16 mouse cellular contexts compared by ENCODE assay signal in the genomic region with DNA sequence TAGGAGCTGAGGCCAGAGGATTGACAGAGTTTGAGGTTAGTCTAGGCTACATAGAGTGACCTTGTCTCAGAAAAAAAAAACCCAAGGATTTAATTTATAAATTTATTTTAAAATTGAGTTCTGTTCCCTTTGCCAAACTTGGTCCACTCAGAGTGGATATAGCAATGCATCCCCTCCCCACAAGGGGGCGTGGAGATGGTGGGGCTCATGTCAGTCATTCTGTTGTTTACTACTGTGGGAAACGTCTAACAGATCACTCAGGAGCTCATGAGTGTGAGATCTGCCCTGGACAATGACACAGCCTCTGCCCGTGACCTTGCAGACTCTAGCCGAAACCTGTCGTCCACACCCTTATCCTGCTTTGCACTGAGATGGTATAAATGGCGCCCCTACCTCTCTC. TPM values are rescaled to one million over a fixed set of nuclear protein-coding genes. Genes with fewer than 3 reads are reported as not detected.
A peak's percentile ranks its signal among the peaks of the same experiment; 100 is the strongest.
DNase-seq lines count a peak whose midpoint lies in the region; ATAC-seq lines count a peak whose summit lies in the region.
"Had no signal": no experiment of that assay in that cellular context is flagged by ENCODE, and none has a peak within 500 bp of the region (broad histone marks: within the 10 kb centered on the region; RNA-seq: fewer than 3 reads in every experiment).

No protein-coding gene starts in this region.

- no peak overlapping the region for H3K9ac ChIP-seq in kidney, embryonic 14.5 days (ENCODE audit: low read depth, low read length)
- no peak overlapping the region for H3K9ac ChIP-seq in midbrain, embryonic 11.5 days (ENCODE audit: low read length)
- H3K9ac ChIP-seq: embryonic facial prominence, embryonic 15.5 days; liver, embryonic 12.5 days had no signal

- H3K27ac ChIP-seq in kidney, embryonic 14.5 days (ENCODE audit: low read depth, low read length), result no peak overlapping the region
- no peak overlapping the region for H3K27ac ChIP-seq in midbrain, embryonic 11.5 days (ENCODE audit: low read depth, low read length)
- H3K27ac ChIP-seq: embryonic facial prominence, embryonic 15.5 days; liver, embryonic 12.5 days had no signal

- H3K27me3 ChIP-seq in kidney, embryonic 14.5 days (ENCODE audit: control insufficient read depth, insufficient read depth, low read length), result no peaks in the 10 kb centered on the region
- H3K27me3 ChIP-seq in midbrain, embryonic 11.5 days (ENCODE audit: control insufficient read depth, insufficient read depth, low read length), result no peaks in the 10 kb centered on the region
- H3K27me3 ChIP-seq: embryonic facial prominence, embryonic 15.5 days; liver, embryonic 12.5 days had no signal

- H3K4me2 ChIP-seq in kidney, embryonic 14.5 days (replicated peaks; ENCODE audit: low read depth, low read length), result no peak overlapping the region
- no peak overlapping the region for H3K4me2 ChIP-seq in midbrain, embryonic 11.5 days
- H3K4me2 ChIP-seq: embryonic facial prominence, embryonic 15.5 days; liver, embryonic 12.5 days had no signal

- no peak for ATAC-seq in kidney, embryonic 14.5 days (ENCODE audit: low FRiP score, low TSS enrichment)
- no peak for ATAC-seq in midbrain, embryonic 11.5 days (ENCODE audit: low FRiP score)
- ATAC-seq: forebrain, embryonic 16.5 days; liver, embryonic 12.5 days had no signal

- H3K9me3 ChIP-seq in kidney, embryonic 14.5 days (ENCODE audit: control insufficient read depth, low read length), result no peaks in the 10 kb centered on the region
- no peaks in the 10 kb centered on the region for H3K9me3 ChIP-seq in midbrain, embryonic 11.5 days (ENCODE audit: control insufficient read depth, low read length)
- H3K9me3 ChIP-seq: embryonic facial prominence, embryonic 15.5 days had no signal

- WGBS in kidney, embryonic 14.5 days, result 67% methylated on average over 6 of the region's 6 CpGs
- 70% methylated on average over 6 of the region's 6 CpGs for WGBS in midbrain, embryonic 11.5 days

- peak; percentile 8 for DNase-seq in adrenal gland, postnatal 14 days
- DNase-seq in adrenal gland, postnatal 4 days (ENCODE audit: low spot score in 2 of 2), result no peak
- peak; percentile 13 to 18 for DNase-seq in kidney, postnatal 4 days
- peak; percentile 3 for DNase-seq in urinary bladder, postnatal 14 days (ENCODE audit: low spot score)
- DNase-seq in urinary bladder, postnatal 36 days (ENCODE audit: low spot score in 2 of 2), result no peak
- no peak for DNase-seq in midbrain, embryonic 11.5 days (ENCODE audit: low spot score, missing footprints)
- no peak for DNase-seq in adipocyte (ENCODE audit: low spot score)
- DNase-seq: cerebellum, adult 9-11 months; kidney, adult 18-20 months had no signal

- H3K36me3 ChIP-seq in kidney, embryonic 14.5 days (ENCODE audit: control insufficient read depth, insufficient read depth, low read length), result no peaks in the 10 kb centered on the region
- no peaks in the 10 kb centered on the region for H3K36me3 ChIP-seq in midbrain, embryonic 11.5 days (ENCODE audit: control insufficient read depth, insufficient read depth, low read length)
- H3K36me3 ChIP-seq: embryonic facial prominence, embryonic 15.5 days; liver, embryonic 12.5 days had no signal

- H3K4me1 ChIP-seq in kidney, embryonic 14.5 days (ENCODE audit: control insufficient read depth, insufficient read depth, low read length), result no peaks in the 10 kb centered on the region
- H3K4me1 ChIP-seq in midbrain, embryonic 11.5 days (ENCODE audit: control insufficient read depth, insufficient read depth, low read length), result no peaks in the 10 kb centered on the region
- H3K4me1 ChIP-seq: embryonic facial prominence, embryonic 15.5 days; liver, embryonic 12.5 days had no signal

- no peak overlapping the region for H3K4me3 ChIP-seq in kidney, embryonic 14.5 days (ENCODE audit: low read length)
- H3K4me3 ChIP-seq in midbrain, embryonic 11.5 days (ENCODE audit: low read depth, low read length), result no peak overlapping the region
- H3K4me3 ChIP-seq: embryonic facial prominence, embryonic 15.5 days; liver, embryonic 12.5 days had no signal

RNA-seq across cellular contexts. Expression of gene Fbxw20, which starts 16.1 kb away (rescaled TPM):
- total RNA-seq in adrenal gland, postnatal 14 days (2021), result not detected in 2 replicates
- not detected for total RNA-seq in adrenal gland, postnatal 4 days (2021)
- polyA plus RNA-seq in kidney, embryonic 14.5 days (2014; fragmentation: Nextera tagmentation; extraction: Ambion mirVana), result not detected in 2 replicates
- not detected in 2 replicates for polyA plus RNA-seq in midbrain, embryonic 11.5 days (2014; fragmentation: Nextera tagmentation; extraction: Ambion mirVana)
- total RNA-seq: granulocyte monocyte progenitor cell, adult 5-6 weeks; heart, postnatal 10 days; left cerebral cortex, adult 18-20 months had no signal
- polyA plus RNA-seq: embryonic facial prominence, embryonic 15.5 days; forebrain, embryonic 16.5 days; liver, embryonic 12.5 days had no signal

RNA-seq across cellular contexts. Expression of gene Fbxw13, which starts 22.7 kb away (rescaled TPM):
- not detected in 2 replicates for total RNA-seq in adrenal gland, postnatal 14 days (2021)
- total RNA-seq in adrenal gland, postnatal 4 days (2021), result not detected
- not detected in 2 replicates for polyA plus RNA-seq in kidney, embryonic 14.5 days (2014; fragmentation: Nextera tagmentation; extraction: Ambion mirVana)
- polyA plus RNA-seq in midbrain, embryonic 11.5 days (2014; fragmentation: Nextera tagmentation; extraction: Ambion mirVana), result not detected in 2 replicates
- total RNA-seq: granulocyte monocyte progenitor cell, adult 5-6 weeks; heart, postnatal 10 days; left cerebral cortex, adult 18-20 months had no signal
- polyA plus RNA-seq: embryonic facial prominence, embryonic 15.5 days; liver, embryonic 12.5 days had no signal

RNA-seq across cellular contexts. Expression of gene Fbxw21, which starts 56.6 kb away (rescaled TPM):
- not detected in 2 replicates for total RNA-seq in adrenal gland, postnatal 14 days (2021)
- total RNA-seq in adrenal gland, postnatal 4 days (2021), result not detected
- not detected in 2 replicates for polyA plus RNA-seq in kidney, embryonic 14.5 days (2014; fragmentation: Nextera tagmentation; extraction: Ambion mirVana)
- not detected in 2 replicates for polyA plus RNA-seq in midbrain, embryonic 11.5 days (2014; fragmentation: Nextera tagmentation; extraction: Ambion mirVana)
- total RNA-seq: granulocyte monocyte progenitor cell, adult 5-6 weeks; heart, postnatal 10 days; left cerebral cortex, adult 18-20 months had no signal
- polyA plus RNA-seq: embryonic facial prominence, embryonic 15.5 days; forebrain, embryonic 16.5 days; liver, embryonic 12.5 days had no signal

Comparison
In these comparisons a context has a peak if more than half of its experiments do, and no peak if none do; other contexts are left out.
1. DNase-seq: peak in adrenal gland, postnatal 14 days (single experiment), kidney, postnatal 4 days (2 of 2) and urinary bladder, postnatal 14 days (single experiment); none in adrenal gland, postnatal 4 days (0 of 2), urinary bladder, postnatal 36 days (0 of 2), midbrain, embryonic 11.5 days (single experiment) and adipocyte (single experiment).